Mouse (Mus musculus) olfactory bulb, adult 2 months (tissue): Measurements from ENCODE around the gene Strada.

ENCODE experiments used
- CTCF ChIP-seq: fragments of 200-500 bp; IDR thresholded peaks from 2 replicates; pipeline ENCODE4 v1.5.1; 2012; ENCODE audit warnings: low read depth, mild to moderate bottlenecking, low read length, moderate library complexity; ENCODE audit not compliant: insufficient read depth
- POLR2A ChIP-seq: fragments of 200-500 bp; IDR thresholded peaks from 2 replicates; pipeline ENCODE4 v1.6.1; 2012; ENCODE audit warnings: mild to moderate bottlenecking, low read depth, low read length, moderate library complexity; ENCODE audit not compliant: insufficient read depth

DNA sequence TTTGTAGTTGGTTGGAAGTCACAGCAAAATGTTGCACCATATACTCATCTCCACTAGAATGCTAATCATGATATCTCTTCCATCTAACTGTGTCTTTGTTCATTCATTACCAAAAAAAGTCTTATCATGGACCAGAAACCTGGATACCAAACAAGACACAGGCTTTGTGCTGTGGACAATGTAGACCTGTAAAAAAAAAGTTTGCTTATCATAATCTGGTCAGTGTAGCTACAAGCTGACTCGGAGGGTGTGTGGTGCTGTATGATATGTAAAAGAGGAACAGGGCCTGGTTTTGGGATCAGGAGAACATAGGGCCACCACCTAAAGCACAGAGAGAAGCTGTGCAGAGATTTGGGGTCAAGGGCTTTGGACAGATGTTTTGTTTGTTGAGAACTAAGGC is 72.5 kb downstream of the Strada start:
- TF ChIP-seq CTCF (no peak), POLR2A (no peak)
